Mouse (Mus musculus) megakaryocyte, embryonic 14.5 days (primary cell): ENCODE measurements at regions not wholly inside any gene's neighbourhood (a gene's known extent, or its start where the extent isn't known, plus 50 kb on each side); places are given as distances from the start of the nearest gene placed in this dataset.

Source experiments
- FLI1 ChIP-seq: IDR thresholded peaks from 2 replicates; pipeline ENCODE4 v1.6.1; 2012; ENCODE audit warnings: low read length, inconsistent platforms, mixed read lengths
- GATA1 ChIP-seq: IDR thresholded peaks from 3 replicates; pipeline ENCODE4 v1.6.1; 2012; ENCODE audit warnings: mixed read lengths, low read length, inconsistent platforms, borderline replicate concordance

DNA sequence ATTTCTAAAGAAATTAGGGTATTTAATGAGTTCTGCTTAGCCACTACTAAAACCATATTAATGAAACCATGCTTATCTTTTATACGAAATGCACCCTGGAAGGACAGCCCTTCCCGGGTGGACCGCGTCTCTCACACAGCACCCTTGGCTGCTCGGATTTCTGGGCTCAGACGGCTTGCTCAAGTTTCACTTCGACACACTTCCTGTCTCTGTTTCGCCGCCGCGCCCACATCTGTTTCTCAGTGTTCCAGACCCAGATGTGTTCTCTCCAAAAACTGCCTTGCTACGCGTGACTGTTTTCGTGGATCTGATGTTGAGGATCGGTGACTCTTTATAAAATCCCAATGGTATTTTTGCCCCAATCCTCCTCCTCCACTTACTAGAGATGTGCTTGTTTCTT, 205.7 kb downstream of the Rnd3 start:
- no peak for TF ChIP-seq GATA1
- no peak for TF ChIP-seq FLI1
